Mouse (Mus musculus) 3134 (cell line): ENCODE data around the gene Cask.
A peak's percentile ranks its signal among the peaks of the same experiment; 100 is the strongest.
"Not testable (repeated sequence)": the region's sequence is repeated elsewhere in the genome, so short reads cannot be mapped to it uniquely, and the experiment has no call there.

ENCODE experiments used
- DNase-seq: peaks from one replicate; pipeline ENCODE4 v3.0.0-alpha.2; 2011; ENCODE audit warnings: low spot score; ENCODE audit not compliant: insufficient read length; ENCODE audit errors: extremely low read depth

Cask gene

GRCm38 (mm10) chrX:13851285-13851684 is at the start of gene Cask:
Gene Cask, minus strand, starts transcription at chrX:13851367.
- peak; percentile 13 for DNase-seq

- DNase-seq = no peak
These were observed 38.8 kb upstream of the Cask start for GRCm38 (mm10) chrX:13889976-13890375.

GRCm38 (mm10) chrX:13884348-13884747 is 33.2 kb upstream of the Cask start:
- DNase-seq = no peak

- no peak for DNase-seq
These were observed 30.8 kb upstream of the Cask start for GRCm38 (mm10) chrX:13881969-13882368.

GRCm38 (mm10) chrX:13860145-13860544 is 9.0 kb upstream of the Cask start:
- DNase-seq = no peak

- no peak for DNase-seq
These were observed 7.9 kb upstream of the Cask start for GRCm38 (mm10) chrX:13859051-13859450.

GRCm38 (mm10) chrX:13848473-13848872 is 2.7 kb downstream of the Cask start:
- DNase-seq = no peak

GRCm38 (mm10) chrX:13847502-13847851 is 3.7 kb downstream of the Cask start:
- DNase-seq = peak; percentile 4

- peak; percentile 92 for DNase-seq
These were observed 4.3 kb downstream of the Cask start for GRCm38 (mm10) chrX:13846653-13847501.

- peak; percentile 56 for DNase-seq
These were observed 5.1 kb downstream of the Cask start for GRCm38 (mm10) chrX:13845858-13846652.

- DNase-seq = peak; percentile 19
These were observed 5.9 kb downstream of the Cask start for GRCm38 (mm10) chrX:13845141-13845857.

GRCm38 (mm10) chrX:13822792-13823191 is 28.4 kb downstream of the Cask start:
- DNase-seq = no peak

GRCm38 (mm10) chrX:13798754-13799153 is 52.4 kb downstream of the Cask start:
- DNase-seq = no peak

- peak; percentile 2 for DNase-seq
These were observed 85.5 kb downstream of the Cask start for GRCm38 (mm10) chrX:13765672-13766071.

- peak; percentile 23 for DNase-seq
These were observed 86.1 kb downstream of the Cask start for GRCm38 (mm10) chrX:13765024-13765423.

- peak; percentile 3 for DNase-seq
These were observed 93.7 kb downstream of the Cask start for GRCm38 (mm10) chrX:13757279-13758005.

- DNase-seq = no peak
These were observed 110.1 kb downstream of the Cask start for GRCm38 (mm10) chrX:13741110-13741509.

GRCm38 (mm10) chrX:13730785-13731184 is 120.4 kb downstream of the Cask start:
- not testable (repeated sequence) for DNase-seq

- DNase-seq = no peak
These were observed 121.2 kb downstream of the Cask start for GRCm38 (mm10) chrX:13729835-13730480.
